Mouse (Mus musculus) thymus, adult 18-20 months (tissue): ENCODE results near the gene Gm42372.
"Not testable (repeated sequence)": the region's sequence is repeated elsewhere in the genome, so short reads cannot be mapped to it uniquely, and the experiment has no call there.

ENCODE experiments used
- DNase-seq, 2 experiments: peaks; one replicate each; pipeline ENCODE4 v3.0.0; 2022; ENCODE audit warnings: mixed read lengths in 2 of 2

The Gm42372 gene

GRCm38 (mm10) chr7:16982859-16983568, at the start of gene Gm42372:
Gm42372 (plus strand) TSS chr7:16983086.
- peak; percentile 82 to 87 for DNase-seq

- DNase-seq: no peak
Measured at GRCm38 (mm10) chr7:16937312-16937711, 45.6 kb upstream of the Gm42372 start.

- DNase-seq: no peak
Measured at GRCm38 (mm10) chr7:16938117-16938791, 44.6 kb upstream of the Gm42372 start.

- DNase-seq: no peak
Measured at GRCm38 (mm10) chr7:16940292-16940691, 42.6 kb upstream of the Gm42372 start.

- DNase-seq: no peak
Measured at GRCm38 (mm10) chr7:16942861-16943260, 40.0 kb upstream of the Gm42372 start.

GRCm38 (mm10) chr7:16944061-16944807, 38.7 kb upstream of the Gm42372 start, which contains the start of gene Pnmal2:
Pnmal2 (plus strand) TSS chr7:16944682.
- DNase-seq: peak; percentile 90 to 91

GRCm38 (mm10) chr7:16944808-16945315, 38.0 kb upstream of the Gm42372 start:
- DNase-seq: no peak

- DNase-seq: no peak
Measured at GRCm38 (mm10) chr7:16945419-16945818, 37.5 kb upstream of the Gm42372 start.

GRCm38 (mm10) chr7:16946441-16947348, 36.2 kb upstream of the Gm42372 start:
- DNase-seq: no peak

- DNase-seq: no peak
Measured at GRCm38 (mm10) chr7:16947349-16947895, 35.5 kb upstream of the Gm42372 start.

- DNase-seq: no peak
Measured at GRCm38 (mm10) chr7:16947959-16948361, 34.9 kb upstream of the Gm42372 start.

- DNase-seq: no peak
Measured at GRCm38 (mm10) chr7:16948923-16949458, 33.9 kb upstream of the Gm42372 start.

GRCm38 (mm10) chr7:16949908-16950841, 32.7 kb upstream of the Gm42372 start:
- peak; percentile 44 to 63 for DNase-seq

- DNase-seq: peak; percentile 66 to 75
Measured at GRCm38 (mm10) chr7:16950861-16951635, 31.8 kb upstream of the Gm42372 start.

GRCm38 (mm10) chr7:16953776-16954175, 29.1 kb upstream of the Gm42372 start:
- DNase-seq: not testable (repeated sequence)

- DNase-seq: no peak
Measured at GRCm38 (mm10) chr7:16955712-16956111, 27.2 kb upstream of the Gm42372 start.

GRCm38 (mm10) chr7:16956410-16957265, 26.2 kb upstream of the Gm42372 start:
- DNase-seq: no peak

GRCm38 (mm10) chr7:16959539-16960187, 23.2 kb upstream of the Gm42372 start, which contains the start of gene Pnmal1:
Pnmal1 (plus strand) TSS chr7:16959679.
- no peak for DNase-seq
